Mouse (Mus musculus) forebrain, embryonic 14.5 days (tissue): ENCODE results near the gene Olfr1274-ps. TPM values are rescaled to one million over a fixed set of nuclear protein-coding genes. Genes with fewer than 3 reads are reported as not detected.
"Not testable (repeated sequence)": the region's sequence is repeated elsewhere in the genome, so short reads cannot be mapped to it uniquely, and the experiment has no call there.

ENCODE experiments used
- ATAC-seq: fragments of 200-750 bp; cut with Nextera tagmentation; 2 replicates; pipeline ENCODE4 v1.8.0; 2017; ENCODE audit warnings: mild to moderate bottlenecking, moderate library complexity
- DNase-seq: peaks from one replicate; pipeline ENCODE4 v3.0.0-alpha.2; 2015; ENCODE audit warnings: low spot score
- H3K27ac ChIP-seq: fragments of 300-500 bp; sonication (generic); 2 replicates; pipeline ENCODE4 v1.5.1; 2014; ENCODE audit warnings: low read depth, mild to moderate bottlenecking, control low read depth, low read length, moderate library complexity
- H3K27me3 ChIP-seq: fragments of 300-500 bp; sonication (generic); replicated peaks from 2 replicates; pipeline ENCODE4 v1.6.1; 2014; ENCODE audit warnings: low read length, control low read depth, mixed read lengths; ENCODE audit not compliant: control insufficient read depth, insufficient read depth
- H3K36me3 ChIP-seq: fragments of 300-500 bp; sonication (generic); 2 replicates; pipeline ENCODE4 v1.6.1; 2014; ENCODE audit warnings: low read length, control low read depth; ENCODE audit not compliant: control insufficient read depth, insufficient read depth
- H3K4me1 ChIP-seq: fragments of 300-500 bp; sonication (generic); 2 replicates; pipeline ENCODE4 v1.6.1; 2014; ENCODE audit warnings: antibody characterized with exemption, low read length, control low read depth; ENCODE audit not compliant: control insufficient read depth, insufficient read depth
- H3K4me2 ChIP-seq: fragments of 300-500 bp; sonication (generic); 2 replicates; pipeline ENCODE4 v1.6.1; 2014; ENCODE audit warnings: mild to moderate bottlenecking, control low read depth, low read length
- H3K4me3 ChIP-seq: fragments of 300-500 bp; sonication (generic); 2 replicates; pipeline ENCODE4 v1.5.1; 2014; ENCODE audit warnings: low read depth, low read length, control low read depth
- H3K9ac ChIP-seq: fragments of 300-500 bp; sonication (generic); 2 replicates; pipeline ENCODE4 v1.6.1; 2014; ENCODE audit warnings: mild to moderate bottlenecking, low read length, control low read depth, moderate library complexity
- H3K9me3 ChIP-seq: fragments of 300-500 bp; sonication (generic); replicated peaks from 2 replicates; pipeline ENCODE4 v1.6.1; 2016; ENCODE audit warnings: low read length, control low read depth, mixed read lengths; ENCODE audit not compliant: control insufficient read depth
- WGBS: fragments of 180-500 bp; shearing (Covaris S2); extraction: QIAGEN DNeasy Blood & Tissue Kit; methylation state at CpG from one replicate; pipeline ENCODE4 v1.1.7; 2014; 5-methylcytosine and 5-hydroxymethylcytosine counted together
- polyA plus RNA-seq: library from polyadenylated mRNA; unstranded; fragments of >200 nt; fragmentation: Nextera tagmentation; extraction: Ambion mirVana; gene quantifications from 2 replicates; pipeline ENCODE4 v1.2.1, GENCODE M21; 2014

Olfr1274-ps gene
- not detected in 2 replicates for polyA plus RNA-seq

- not testable (repeated sequence) for H3K4me3 ChIP-seq, H3K9me3 ChIP-seq, H3K27me3 ChIP-seq, ATAC-seq, DNase-seq, H3K36me3 ChIP-seq, H3K27ac ChIP-seq, H3K4me1 ChIP-seq, H3K9ac ChIP-seq, H3K4me2 ChIP-seq
- WGBS: 87% methylated on average over 5 of the region's 7 CpGs
Measured at GRCm38 (mm10) chr2:90398633-90399107, at the start of gene Olfr1274-ps. Olfr1274-ps (plus strand) TSS chr2:90398683.

DNA sequence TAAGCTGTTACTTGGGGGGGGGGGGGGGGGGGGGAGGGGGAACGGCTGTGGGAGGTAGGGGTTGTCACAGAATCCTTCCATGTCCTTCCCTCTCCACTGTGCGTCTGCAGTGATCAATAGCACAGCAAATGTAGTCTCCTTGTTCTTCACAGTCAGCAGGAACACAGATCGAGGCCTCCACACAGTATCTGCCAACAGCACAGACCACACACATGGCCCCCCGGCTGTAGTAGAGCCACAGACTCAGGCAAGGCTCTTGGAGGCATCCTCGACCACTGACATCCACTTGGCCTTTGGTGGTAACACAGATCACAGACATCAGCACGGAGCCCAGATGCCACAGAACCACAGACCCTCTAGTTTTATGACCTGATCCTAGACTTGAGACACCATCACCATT lies 47.4 kb upstream of the Olfr1274-ps start:
- not testable (repeated sequence) for H3K4me1 ChIP-seq, DNase-seq, H3K9ac ChIP-seq, H3K4me2 ChIP-seq, H3K27ac ChIP-seq, H3K4me3 ChIP-seq, H3K36me3 ChIP-seq, H3K9me3 ChIP-seq, ATAC-seq, H3K27me3 ChIP-seq
- WGBS: no CpG with 5 or more reads among the region's 6 CpGs

- WGBS: no CpG with 5 or more reads among the region's 3 CpGs
- H3K27ac ChIP-seq, DNase-seq, H3K4me2 ChIP-seq, H3K4me1 ChIP-seq, H3K9me3 ChIP-seq, H3K9ac ChIP-seq, H3K4me3 ChIP-seq, H3K36me3 ChIP-seq, H3K27me3 ChIP-seq: not testable (repeated sequence)
- 0 out of 2 replicates have a peak, but pooled peaks have one; percentile 50 for ATAC-seq
Measured at GRCm38 (mm10) chr2:90351540-90351939, 46.9 kb upstream of the Olfr1274-ps start.

DNA sequence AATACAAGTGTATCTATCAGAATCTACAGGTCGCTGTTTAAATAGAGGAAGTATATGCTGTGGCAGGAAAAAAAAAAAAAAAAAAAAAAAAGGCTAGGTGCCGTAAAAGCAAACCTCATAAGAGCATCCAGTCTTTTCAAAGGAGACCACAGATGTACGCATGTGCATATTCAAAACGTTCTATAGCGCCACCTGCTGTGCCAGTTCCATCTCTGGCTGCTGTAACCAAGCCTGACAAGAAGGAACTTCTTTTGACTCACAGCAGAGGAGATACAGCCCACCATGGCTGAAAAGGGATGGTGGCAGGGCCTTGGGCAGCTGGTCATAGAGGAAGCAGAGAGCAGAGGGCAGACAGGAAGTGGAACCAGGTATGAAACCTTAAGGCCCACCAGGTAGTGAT lies 39.3 kb upstream of the Olfr1274-ps start:
- not testable (repeated sequence) for DNase-seq, H3K9me3 ChIP-seq, H3K36me3 ChIP-seq, H3K27me3 ChIP-seq, H3K9ac ChIP-seq, H3K4me1 ChIP-seq, H3K4me3 ChIP-seq, H3K4me2 ChIP-seq, ATAC-seq, H3K27ac ChIP-seq
- WGBS: no CpG with 5 or more reads among the region's 5 CpGs

- H3K4me2 ChIP-seq, DNase-seq, H3K27me3 ChIP-seq, H3K27ac ChIP-seq, ATAC-seq, H3K4me3 ChIP-seq, H3K9ac ChIP-seq, H3K36me3 ChIP-seq, H3K4me1 ChIP-seq, H3K9me3 ChIP-seq: not testable (repeated sequence)
- WGBS: no CpG with 5 or more reads among the region's 4 CpGs
Measured at GRCm38 (mm10) chr2:90360199-90360598, 38.3 kb upstream of the Olfr1274-ps start.

- H3K27ac ChIP-seq, H3K9ac ChIP-seq, H3K4me3 ChIP-seq, H3K4me2 ChIP-seq, H3K27me3 ChIP-seq, H3K4me1 ChIP-seq, ATAC-seq, H3K36me3 ChIP-seq, H3K9me3 ChIP-seq: not testable (repeated sequence)
- DNase-seq: peak; percentile 16
- 55% methylated on average over 4 of the region's 4 CpGs for WGBS
Measured at GRCm38 (mm10) chr2:90414110-90414821, 15.8 kb downstream of the Olfr1274-ps start.

DNA sequence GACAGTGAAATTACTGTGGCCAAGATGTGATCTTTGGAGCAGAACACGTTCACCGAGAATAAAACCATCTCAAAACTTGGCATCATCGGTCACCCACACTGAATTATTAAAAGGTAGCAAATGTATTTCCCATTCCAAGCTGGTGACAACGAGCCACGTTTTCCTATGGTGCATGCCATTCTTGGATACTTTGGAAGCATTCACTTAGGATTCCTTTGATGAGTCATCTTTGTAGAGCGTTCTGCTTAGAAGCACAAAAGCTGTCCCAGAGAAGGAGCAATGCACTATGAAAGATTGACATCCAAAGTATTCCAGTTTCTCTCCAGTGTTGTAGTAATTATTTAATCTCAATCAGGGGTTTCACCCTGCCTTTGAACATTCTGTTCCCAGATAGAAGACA lies 23.8 kb downstream of the Olfr1274-ps start:
- H3K9me3 ChIP-seq, ATAC-seq, DNase-seq, H3K4me3 ChIP-seq, H3K27ac ChIP-seq, H3K27me3 ChIP-seq, H3K36me3 ChIP-seq, H3K4me1 ChIP-seq, H3K4me2 ChIP-seq, H3K9ac ChIP-seq: not testable (repeated sequence)
- WGBS: 87% methylated on average over 6 of the region's 6 CpGs

- H3K27ac ChIP-seq, H3K9ac ChIP-seq, H3K36me3 ChIP-seq, DNase-seq, H3K4me2 ChIP-seq, H3K9me3 ChIP-seq, H3K4me1 ChIP-seq, H3K4me3 ChIP-seq, ATAC-seq, H3K27me3 ChIP-seq: not testable (repeated sequence)
- no CpG with 5 or more reads among the region's 4 CpGs for WGBS
Measured at GRCm38 (mm10) chr2:90424937-90425336, 26.5 kb downstream of the Olfr1274-ps start.

- H3K9me3 ChIP-seq, ATAC-seq, H3K27ac ChIP-seq, H3K4me3 ChIP-seq, H3K9ac ChIP-seq, H3K4me2 ChIP-seq, H3K27me3 ChIP-seq, DNase-seq, H3K4me1 ChIP-seq, H3K36me3 ChIP-seq: not testable (repeated sequence)
- no CpG with 5 or more reads among the region's 11 CpGs for WGBS
Measured at GRCm38 (mm10) chr2:90428988-90429717, 30.7 kb downstream of the Olfr1274-ps start.
